Mouse (Mus musculus): Measurements from ENCODE around the gene Bhlha9. TPM values are rescaled to one million over a fixed set of nuclear protein-coding genes. Genes with fewer than 3 reads are reported as not detected.

The Bhlha9 gene
- polyA plus RNA-seq (2012; rRNA removed) = 0.17 TPM in 1 of 2 replicates, not detected in the other

DNA sequence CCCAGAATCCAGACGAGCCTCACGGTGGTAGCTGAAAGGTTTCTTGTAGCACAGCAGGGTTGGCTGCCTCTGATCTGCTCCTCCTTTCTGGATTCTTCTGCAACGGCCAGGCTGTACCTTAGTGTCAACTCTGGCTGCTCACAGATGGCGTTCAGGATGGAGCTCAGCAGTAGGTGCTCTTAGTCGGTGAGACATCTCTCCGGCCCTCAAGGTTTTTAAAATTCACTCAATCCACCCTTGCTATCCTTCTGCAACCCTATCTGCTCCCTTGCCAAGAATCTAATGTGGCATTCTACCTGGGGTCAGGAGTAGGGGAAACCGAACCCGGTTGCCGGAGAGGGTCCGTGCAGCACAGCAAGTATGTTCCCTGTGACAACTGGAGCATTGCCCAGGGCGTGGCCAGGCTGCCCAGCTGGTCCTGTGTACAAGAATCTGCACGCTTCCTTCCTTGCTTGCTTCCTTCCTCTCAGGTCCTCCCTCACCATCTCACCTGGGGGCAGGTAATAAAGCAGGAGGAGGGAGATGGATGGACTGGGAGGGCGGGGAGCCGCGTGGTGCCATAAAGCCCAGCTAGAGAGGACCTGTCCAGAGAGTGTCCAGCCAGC, at the start of gene Bhlha9:
TSS of gene Bhlha9 (plus strand) at position 600 of the 605 bp plus-strand sequence.
- H3K27me3 ChIP-seq (ENCODE audit: control insufficient read depth, insufficient read depth, low read length) = peaks cover 7% of the 10 kb centered on the region; the same call in 1 of the 2 replicates
- 78% methylated on average over 15 of the region's 15 CpGs for WGBS

GRCm38 (mm10) chr11:76622566-76623205, 49.6 kb upstream of the Bhlha9 start:
- DNase-seq = no peak
- H3K4me3 ChIP-seq (ENCODE audit: control insufficient read depth, insufficient read depth, low read length) = peak overlapping the region; percentile 46
- H3K27me3 ChIP-seq (ENCODE audit: control insufficient read depth, insufficient read depth, low read length) = no peaks in the 10 kb centered on the region
- H3K4me1 ChIP-seq (replicated peaks; ENCODE audit: control insufficient read depth, insufficient read depth, low read length) = peaks cover 12% of the 10 kb centered on the region; the same call in 1 of the 2 replicates
- H3K36me3 ChIP-seq (ENCODE audit: control insufficient read depth, insufficient read depth, low read length) = no peaks in the 10 kb centered on the region
- WGBS = under 1% methylated on average over 64 of the region's 66 CpGs
- TF ChIP-seq POLR2A (IDR thresholded peaks at IDR 0.05; ENCODE audit: control insufficient read depth, extremely low read depth, insufficient read depth, low read length, poor library complexity) = no peak
- TF ChIP-seq CTCF (IDR thresholded peaks at IDR 0.05; ENCODE audit: borderline replicate concordance, control insufficient read depth, extremely low read depth, insufficient read depth, low read length, poor library complexity) = 0 out of 2 replicates have a peak, but pooled peaks have one; percentile 7
- no peak overlapping the region for H3K27ac ChIP-seq (ENCODE audit: control insufficient read depth, insufficient read depth, low read length)

More for the DNA sequence above, at the start of gene Bhlha9:
- Histone ChIP-seq H3K36me3 (ENCODE audit: control insufficient read depth, insufficient read depth, low read length) (no peaks in the 10 kb centered on the region), H3K27ac (ENCODE audit: control insufficient read depth, insufficient read depth, low read length) (no peak within 1 kb of the TSS), H3K4me1 (replicated peaks; ENCODE audit: control insufficient read depth, insufficient read depth, low read length) (no peaks in the 10 kb centered on the region), H3K4me3 (ENCODE audit: control insufficient read depth, insufficient read depth, low read length) (no peak within 1 kb of the TSS)
- TF ChIP-seq CTCF (IDR thresholded peaks at IDR 0.05; ENCODE audit: borderline replicate concordance, control insufficient read depth, extremely low read depth, insufficient read depth, low read length, poor library complexity) (no peak), POLR2A (IDR thresholded peaks at IDR 0.05; ENCODE audit: control insufficient read depth, extremely low read depth, insufficient read depth, low read length, poor library complexity) (no peak)
- no peak for DNase-seq

DNA sequence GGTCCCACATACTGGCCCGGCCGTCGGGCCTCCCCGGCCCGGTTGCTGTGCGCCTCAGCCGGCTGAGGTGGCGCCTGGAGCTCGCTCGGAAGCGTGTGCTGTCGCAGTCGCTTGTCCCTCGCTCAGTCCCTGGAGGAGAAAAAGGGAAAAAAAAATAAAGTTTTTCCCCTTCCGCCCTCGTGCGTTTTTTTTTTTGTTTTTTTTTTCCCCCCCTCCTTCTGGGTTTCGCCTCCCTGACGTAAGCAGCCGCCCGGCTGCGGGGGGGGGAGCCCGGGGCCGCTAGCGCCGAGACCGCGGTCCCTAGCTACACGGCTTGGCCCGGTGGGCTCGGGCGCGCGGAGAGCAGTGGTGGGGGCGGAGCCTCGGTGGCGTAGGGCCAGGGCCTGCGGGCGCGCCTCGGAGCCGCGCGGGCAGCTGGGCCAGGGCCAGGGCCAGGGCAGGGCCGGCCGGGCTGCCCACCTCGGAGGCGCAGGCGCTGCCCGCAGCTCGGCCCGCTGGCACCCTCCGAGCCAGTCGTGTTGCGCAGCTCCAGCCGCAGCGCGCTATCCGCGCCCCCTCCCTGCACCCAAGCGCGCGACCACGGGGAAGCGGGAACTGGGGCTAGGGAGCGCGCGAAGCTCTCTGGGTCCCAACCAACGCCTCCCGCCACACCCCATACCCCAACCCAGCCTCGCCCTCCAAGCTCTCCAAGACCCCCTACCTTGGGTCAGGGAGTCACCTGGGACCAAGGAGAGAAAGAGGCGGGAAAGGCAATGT, 48.9 kb upstream of the Bhlha9 start:
- Histone ChIP-seq H3K36me3 (ENCODE audit: control insufficient read depth, insufficient read depth, low read length) (no peaks in the 10 kb centered on the region), H3K27me3 (ENCODE audit: control insufficient read depth, insufficient read depth, low read length) (no peaks in the 10 kb centered on the region), H3K4me3 (ENCODE audit: control insufficient read depth, insufficient read depth, low read length) (peak overlapping the region; percentile 46), H3K27ac (ENCODE audit: control insufficient read depth, insufficient read depth, low read length) (no peak overlapping the region), H3K4me1 (replicated peaks; ENCODE audit: control insufficient read depth, insufficient read depth, low read length) (peaks cover 12% of the 10 kb centered on the region; the same call in 1 of the 2 replicates)
- no peak for TF ChIP-seq CTCF (IDR thresholded peaks at IDR 0.05; ENCODE audit: borderline replicate concordance, control insufficient read depth, extremely low read depth, insufficient read depth, low read length, poor library complexity)
- no peak for TF ChIP-seq POLR2A (IDR thresholded peaks at IDR 0.05; ENCODE audit: control insufficient read depth, extremely low read depth, insufficient read depth, low read length, poor library complexity)
- 3% methylated on average over 68 of the region's 72 CpGs for WGBS
- DNase-seq = peak; percentile 31

DNA sequence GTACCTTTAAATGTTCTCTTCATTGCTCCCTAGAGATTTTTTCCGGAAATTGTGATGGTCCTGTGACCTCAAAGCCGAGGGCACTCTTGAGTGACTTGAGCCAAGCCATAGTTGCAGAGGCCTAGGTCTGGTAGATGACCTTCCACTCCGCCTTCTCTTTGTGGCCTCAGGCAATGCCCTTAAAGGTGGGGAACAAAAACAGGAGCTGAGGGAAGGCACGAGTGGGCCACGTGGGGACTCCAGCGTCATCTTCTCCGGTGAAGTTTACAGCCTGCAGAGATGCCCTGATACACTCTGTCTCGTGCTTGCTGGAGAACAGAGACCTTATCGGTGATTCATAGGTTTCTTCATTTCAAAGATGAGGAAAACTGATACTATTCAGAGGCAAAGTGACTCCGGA, 48.2 kb upstream of the Bhlha9 start:
- no peak overlapping the region for H3K4me3 ChIP-seq (ENCODE audit: control insufficient read depth, insufficient read depth, low read length)
- no peak for TF ChIP-seq POLR2A (IDR thresholded peaks at IDR 0.05; ENCODE audit: control insufficient read depth, extremely low read depth, insufficient read depth, low read length, poor library complexity)
- no peak for TF ChIP-seq CTCF (IDR thresholded peaks at IDR 0.05; ENCODE audit: borderline replicate concordance, control insufficient read depth, extremely low read depth, insufficient read depth, low read length, poor library complexity)

GRCm38 (mm10) chr11:76624881-76625280, 47.4 kb upstream of the Bhlha9 start:
- Histone ChIP-seq H3K27ac (ENCODE audit: control insufficient read depth, insufficient read depth, low read length) (no peak overlapping the region), H3K4me1 (replicated peaks; ENCODE audit: control insufficient read depth, insufficient read depth, low read length) (peaks cover 12% of the 10 kb centered on the region; the same call in 1 of the 2 replicates), H3K4me3 (ENCODE audit: control insufficient read depth, insufficient read depth, low read length) (no peak overlapping the region), H3K36me3 (ENCODE audit: control insufficient read depth, insufficient read depth, low read length) (no peaks in the 10 kb centered on the region), H3K27me3 (ENCODE audit: control insufficient read depth, insufficient read depth, low read length) (no peaks in the 10 kb centered on the region)
- 92% methylated on average over 3 of the region's 3 CpGs for WGBS
- TF ChIP-seq CTCF (IDR thresholded peaks at IDR 0.05; ENCODE audit: borderline replicate concordance, control insufficient read depth, extremely low read depth, insufficient read depth, low read length, poor library complexity) = no peak
- no peak for TF ChIP-seq POLR2A (IDR thresholded peaks at IDR 0.05; ENCODE audit: control insufficient read depth, extremely low read depth, insufficient read depth, low read length, poor library complexity)
- no peak for DNase-seq

More for the DNA sequence above, 48.2 kb upstream of the Bhlha9 start:
- H3K4me1 ChIP-seq (replicated peaks; ENCODE audit: control insufficient read depth, insufficient read depth, low read length) = peaks cover 12% of the 10 kb centered on the region; the same call in 1 of the 2 replicates
- no peaks in the 10 kb centered on the region for H3K36me3 ChIP-seq (ENCODE audit: control insufficient read depth, insufficient read depth, low read length)
- WGBS = 93% methylated on average over 10 of the region's 10 CpGs
- no peaks in the 10 kb centered on the region for H3K27me3 ChIP-seq (ENCODE audit: control insufficient read depth, insufficient read depth, low read length)
- no peak for DNase-seq
- no peak overlapping the region for H3K27ac ChIP-seq (ENCODE audit: control insufficient read depth, insufficient read depth, low read length)

DNA sequence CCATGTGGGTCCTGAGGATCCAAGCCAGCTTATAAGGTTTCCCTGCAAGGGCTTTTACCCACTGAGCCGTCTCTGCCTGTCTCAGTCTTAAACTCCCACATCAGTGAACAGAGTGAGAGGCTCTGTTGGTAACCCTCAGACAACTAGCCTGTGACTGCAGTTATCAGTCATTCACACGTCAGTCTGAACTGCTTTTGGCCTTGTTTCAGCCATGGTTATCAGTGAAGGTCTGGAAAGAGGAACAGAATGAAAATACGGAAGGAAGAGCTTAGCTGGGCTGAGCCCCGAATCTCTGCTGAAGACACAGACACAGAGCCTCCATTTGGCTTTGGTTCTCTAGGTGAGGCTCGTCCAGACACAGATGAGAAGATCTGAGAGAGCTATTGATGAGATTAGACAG, 43.7 kb upstream of the Bhlha9 start:
- H3K36me3 ChIP-seq (ENCODE audit: control insufficient read depth, insufficient read depth, low read length) = no peaks in the 10 kb centered on the region
- no peaks in the 10 kb centered on the region for H3K4me1 ChIP-seq (replicated peaks; ENCODE audit: control insufficient read depth, insufficient read depth, low read length)
- no peaks in the 10 kb centered on the region for H3K27me3 ChIP-seq (ENCODE audit: control insufficient read depth, insufficient read depth, low read length)
- no peak overlapping the region for H3K27ac ChIP-seq (ENCODE audit: control insufficient read depth, insufficient read depth, low read length)
- no peak for DNase-seq
- H3K4me3 ChIP-seq (ENCODE audit: control insufficient read depth, insufficient read depth, low read length) = no peak overlapping the region
- TF ChIP-seq POLR2A (IDR thresholded peaks at IDR 0.05; ENCODE audit: control insufficient read depth, extremely low read depth, insufficient read depth, low read length, poor library complexity) = no peak
- no peak for TF ChIP-seq CTCF (IDR thresholded peaks at IDR 0.05; ENCODE audit: borderline replicate concordance, control insufficient read depth, extremely low read depth, insufficient read depth, low read length, poor library complexity)
- 45% methylated on average over 5 of the region's 5 CpGs for WGBS
